Mouse (Mus musculus) stomach, embryonic 16.5 days (tissue): ENCODE results near the gene Gstm1. TPM values are rescaled to one million over a fixed set of nuclear protein-coding genes. Genes with fewer than 3 reads are reported as not detected.

Source experiments
- ATAC-seq: fragments of 200-750 bp; cut with Nextera tagmentation; 2 replicates; pipeline ENCODE4 v1.8.0; 2017; ENCODE audit warnings: moderate number of reproducible peaks, moderate TSS enrichment; ENCODE audit not compliant: insufficient read depth, low FRiP score
- H3K27ac ChIP-seq: fragments of 300-500 bp; sonication (generic); 2 replicates; pipeline ENCODE4 v1.5.1; 2014; ENCODE audit warnings: low read length
- H3K27me3 ChIP-seq: fragments of 300-500 bp; sonication (generic); 2 replicates; pipeline ENCODE4 v1.6.1; 2014; ENCODE audit warnings: low read length, control low read depth, mixed read lengths; ENCODE audit not compliant: control insufficient read depth, insufficient read depth
- H3K36me3 ChIP-seq: fragments of 300-500 bp; sonication (generic); 2 replicates; pipeline ENCODE4 v1.6.1; 2014; ENCODE audit warnings: low read length; ENCODE audit not compliant: control insufficient read depth, insufficient read depth
- H3K4me1 ChIP-seq: fragments of 300-500 bp; sonication (generic); 2 replicates; pipeline ENCODE4 v1.6.1; 2014; ENCODE audit warnings: low read length, control low read depth, mixed read lengths; ENCODE audit not compliant: control insufficient read depth, insufficient read depth
- H3K4me2 ChIP-seq: fragments of 300-500 bp; sonication (generic); 2 replicates; pipeline ENCODE4 v1.6.1; 2014; ENCODE audit warnings: low read depth, low read length, mixed read lengths
- H3K4me3 ChIP-seq: fragments of 300-500 bp; sonication (generic); replicated peaks from 2 replicates; pipeline ENCODE4 v1.5.1; 2014; ENCODE audit warnings: mild to moderate bottlenecking, low read length
- H3K9ac ChIP-seq: fragments of 300-500 bp; sonication (generic); 2 replicates; pipeline ENCODE4 v1.6.1; 2014; ENCODE audit warnings: low read length
- H3K9me3 ChIP-seq: fragments of 300-500 bp; sonication (generic); replicated peaks from 2 replicates; pipeline ENCODE4 v1.6.1; 2016; ENCODE audit warnings: low read length, control low read depth; ENCODE audit not compliant: control insufficient read depth
- WGBS: fragments of 180-500 bp; shearing (Covaris S2); extraction: QIAGEN DNeasy Blood & Tissue Kit; methylation state at CpG from one replicate; pipeline ENCODE4 v1.1.7; 2014; 5-methylcytosine and 5-hydroxymethylcytosine counted together
- polyA plus RNA-seq: library from polyadenylated mRNA; unstranded; fragments of >200 nt; fragmentation: Nextera tagmentation; extraction: Ambion mirVana; gene quantifications from 2 replicates; pipeline ENCODE4 v1.2.1, GENCODE M21; 2015

Gene Gstm1
- 513 and 679 TPM in 2 replicates for polyA plus RNA-seq

DNA sequence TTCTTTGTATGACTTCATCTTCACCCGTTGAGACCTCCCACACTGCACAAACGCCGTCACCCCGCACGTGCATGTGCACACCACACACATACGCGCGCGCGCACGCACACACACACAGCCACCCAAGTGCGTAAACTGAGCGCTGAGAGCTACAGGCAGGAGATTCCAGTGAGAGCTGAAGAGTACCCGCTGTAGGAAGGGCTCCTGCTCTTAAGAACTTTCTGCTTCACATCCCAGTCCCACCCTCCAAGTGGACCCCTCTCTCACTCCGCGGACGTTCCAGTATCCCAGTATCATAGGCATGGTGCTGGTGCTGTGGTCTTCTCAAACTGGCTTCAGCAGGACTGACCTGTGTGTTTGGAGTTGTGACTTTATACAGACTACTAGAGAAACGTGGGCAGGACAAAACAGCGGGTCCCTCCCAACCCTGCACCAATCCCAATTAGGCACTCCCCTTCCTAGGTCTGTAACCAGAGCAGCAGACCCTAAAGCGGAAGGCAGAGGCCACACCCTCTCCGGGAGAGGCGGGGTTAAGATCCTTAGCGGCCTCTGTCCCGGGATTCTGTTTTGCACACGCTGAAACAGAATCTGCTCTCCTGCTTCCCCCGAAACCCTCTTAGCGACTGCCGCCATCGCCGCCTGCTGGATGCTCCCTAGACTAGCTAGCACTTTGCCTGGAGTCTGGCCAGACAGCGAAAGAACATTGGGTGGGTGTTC is at the start of gene Gstm1:
Gstm1 (minus strand) TSS at position 501 of the 717 bp plus-strand sequence.
- under 1% methylated on average over 31 of the region's 31 CpGs for WGBS
- Histone ChIP-seq H3K4me2 (peak within 1 kb of the TSS; percentile 67), H3K4me3 (peak within 1 kb of the TSS; percentile 53), H3K4me1 (peaks cover 20% of the 10 kb centered on the region), H3K27me3 (no peaks in the 10 kb centered on the region), H3K27ac (peak within 1 kb of the TSS; percentile 93), H3K9me3 (no peaks in the 10 kb centered on the region), H3K9ac (peak within 1 kb of the TSS; percentile 70), H3K36me3 (no peaks in the 10 kb centered on the region)
- peak; percentile 98 for ATAC-seq

DNA sequence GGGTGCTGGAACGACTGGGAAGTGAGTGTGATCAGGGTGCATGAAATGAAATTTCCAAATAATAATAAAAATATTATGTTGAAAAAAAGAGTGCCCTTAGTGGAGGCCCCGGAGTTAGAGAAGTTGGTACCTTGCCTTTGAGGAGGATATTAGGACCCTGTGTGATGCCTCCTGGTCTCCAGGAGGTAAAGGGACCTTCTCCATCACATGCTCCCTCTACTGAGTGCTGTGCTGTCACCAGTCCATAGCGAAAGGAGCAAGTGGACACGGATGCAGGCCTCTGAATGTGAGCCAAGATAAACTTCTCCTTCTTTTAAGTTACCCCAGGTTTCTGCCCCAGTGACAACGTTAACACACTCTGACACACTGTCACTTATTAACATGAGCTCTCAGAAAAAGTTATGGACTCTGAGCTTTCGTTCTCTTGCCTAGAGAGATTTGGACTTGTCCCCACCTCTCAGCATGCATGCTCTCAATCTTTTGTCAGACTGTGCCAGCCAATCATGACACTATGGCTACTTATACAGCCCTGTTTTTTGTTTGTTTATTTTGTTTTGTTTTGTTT is 49.7 kb upstream of the Gstm1 start:
- no peak overlapping the region for H3K27ac ChIP-seq
- no peak overlapping the region for H3K4me2 ChIP-seq
- no peaks in the 10 kb centered on the region for H3K27me3 ChIP-seq
- no peak overlapping the region for H3K4me3 ChIP-seq
- H3K36me3 ChIP-seq: no peaks in the 10 kb centered on the region
- peaks cover 7% of the 10 kb centered on the region for H3K4me1 ChIP-seq
- 59% methylated on average over 6 of the region's 6 CpGs for WGBS
- H3K9me3 ChIP-seq: no peaks in the 10 kb centered on the region
- H3K9ac ChIP-seq: no peak overlapping the region
- peak; percentile 23; the same call in 1 of the 2 replicates for ATAC-seq

DNA sequence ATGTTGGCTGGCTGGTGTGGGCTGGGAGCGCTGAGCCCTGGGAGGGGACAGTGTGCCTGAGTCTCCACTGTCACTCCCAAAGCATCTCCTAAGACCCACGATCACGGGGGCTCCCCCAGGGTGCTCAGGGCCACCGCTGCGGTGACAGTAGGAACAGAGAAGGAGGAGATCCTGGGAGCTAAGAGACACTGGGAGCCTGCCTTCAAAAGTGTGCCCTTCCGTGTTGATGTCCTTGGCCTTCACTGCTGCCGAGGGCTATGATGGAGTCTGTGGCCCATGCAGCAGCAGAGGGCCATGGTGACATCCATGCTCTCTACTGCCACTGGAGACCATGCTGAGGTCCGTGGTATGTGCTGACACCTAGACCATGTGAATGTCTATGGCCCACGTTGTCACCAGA is 47.8 kb upstream of the Gstm1 start:
- Histone ChIP-seq H3K9ac (no peak overlapping the region), H3K4me2 (no peak overlapping the region), H3K27me3 (no peaks in the 10 kb centered on the region), H3K27ac (no peak overlapping the region), H3K36me3 (no peaks in the 10 kb centered on the region), H3K4me3 (no peak overlapping the region), H3K9me3 (no peaks in the 10 kb centered on the region), H3K4me1 (peaks cover 7% of the 10 kb centered on the region)
- no peak for ATAC-seq
- WGBS: 80% methylated on average over 9 of the region's 9 CpGs

DNA sequence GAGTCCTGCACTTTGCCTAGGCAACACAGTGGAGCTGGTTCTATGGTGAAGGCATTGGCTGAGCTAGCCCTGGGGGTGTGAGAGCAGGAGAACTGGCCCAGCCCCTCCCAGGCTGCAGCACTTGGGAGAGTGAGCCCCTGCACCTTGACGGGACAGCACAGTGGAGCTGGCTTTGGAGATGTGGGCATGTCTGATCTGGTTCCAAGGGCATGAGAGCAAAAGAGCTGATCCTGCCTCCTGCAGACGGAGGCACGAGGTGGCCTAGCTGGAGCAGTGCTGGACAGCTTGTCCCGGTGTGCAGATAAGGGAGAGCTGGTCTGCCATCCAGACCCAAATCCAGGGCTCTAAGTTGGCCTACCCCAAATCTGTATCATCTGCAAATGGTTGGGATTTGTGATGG is 46.9 kb upstream of the Gstm1 start:
- Histone ChIP-seq H3K4me2 (no peak overlapping the region), H3K27me3 (no peaks in the 10 kb centered on the region), H3K9me3 (no peaks in the 10 kb centered on the region), H3K4me3 (no peak overlapping the region), H3K36me3 (no peaks in the 10 kb centered on the region), H3K9ac (no peak overlapping the region), H3K27ac (no peak overlapping the region), H3K4me1 (peaks cover 6% of the 10 kb centered on the region)
- no peak; the same call in 1 of the 2 replicates for ATAC-seq
- 61% methylated on average over 4 of the region's 4 CpGs for WGBS

DNA sequence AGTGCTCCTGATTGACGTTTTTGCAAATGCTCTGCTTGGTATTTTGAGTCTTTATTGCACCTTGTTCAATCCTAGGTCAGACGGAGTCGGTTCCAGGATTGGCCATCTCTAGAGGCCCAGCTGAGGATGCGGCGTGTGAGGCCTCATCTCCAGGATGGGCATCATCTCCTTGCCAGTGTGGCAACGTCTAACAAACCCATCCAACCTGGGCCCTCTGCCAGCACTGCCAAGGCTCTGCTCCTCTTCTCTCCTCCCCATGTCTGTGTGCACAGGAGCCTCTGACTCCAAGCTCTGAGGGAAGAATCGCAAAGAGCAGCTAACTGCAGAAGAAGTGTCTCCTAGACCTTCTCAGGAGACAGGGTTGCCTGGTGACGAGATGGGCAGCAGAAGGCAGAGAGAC is 44.9 kb upstream of the Gstm1 start:
- Histone ChIP-seq H3K4me3 (no peak overlapping the region), H3K9ac (no peak overlapping the region), H3K9me3 (no peaks in the 10 kb centered on the region), H3K4me2 (no peak overlapping the region), H3K27me3 (no peaks in the 10 kb centered on the region), H3K27ac (no peak overlapping the region), H3K36me3 (no peaks in the 10 kb centered on the region), H3K4me1 (no peaks in the 10 kb centered on the region)
- WGBS: 76% methylated on average over 8 of the region's 8 CpGs
- no peak for ATAC-seq

DNA sequence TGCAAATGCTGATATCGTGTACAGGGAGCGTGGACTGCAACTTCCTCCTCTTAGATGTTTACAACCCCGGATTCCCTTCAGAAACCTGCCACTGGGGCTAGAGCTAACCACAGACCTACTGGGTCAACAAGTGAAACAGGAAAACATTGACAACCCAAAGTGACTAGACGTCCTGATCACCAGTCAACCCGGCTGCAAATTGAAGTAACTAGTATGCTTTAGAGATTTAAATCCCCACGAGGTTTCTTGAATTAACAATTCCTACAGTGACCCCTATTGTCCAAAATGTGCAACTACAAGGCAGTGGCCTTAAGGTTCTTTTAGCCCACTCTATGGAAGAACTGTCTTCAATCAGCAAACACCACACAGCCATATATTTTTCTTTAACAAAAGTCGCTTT is 43.6 kb upstream of the Gstm1 start:
- H3K27ac ChIP-seq: no peak overlapping the region
- no peaks in the 10 kb centered on the region for H3K36me3 ChIP-seq
- H3K4me2 ChIP-seq: peak overlapping the region; percentile 35
- no peaks in the 10 kb centered on the region for H3K9me3 ChIP-seq
- H3K9ac ChIP-seq: 0 out of 2 replicates have a peak overlapping the region, but pooled peaks have one; percentile 31
- 15% methylated on average over 7 of the region's 7 CpGs for WGBS
- H3K4me1 ChIP-seq: no peaks in the 10 kb centered on the region
- no peak overlapping the region for H3K4me3 ChIP-seq
- H3K27me3 ChIP-seq: no peaks in the 10 kb centered on the region
- 0 out of 2 replicates have a peak, but pooled peaks have one; percentile 18 for ATAC-seq

DNA sequence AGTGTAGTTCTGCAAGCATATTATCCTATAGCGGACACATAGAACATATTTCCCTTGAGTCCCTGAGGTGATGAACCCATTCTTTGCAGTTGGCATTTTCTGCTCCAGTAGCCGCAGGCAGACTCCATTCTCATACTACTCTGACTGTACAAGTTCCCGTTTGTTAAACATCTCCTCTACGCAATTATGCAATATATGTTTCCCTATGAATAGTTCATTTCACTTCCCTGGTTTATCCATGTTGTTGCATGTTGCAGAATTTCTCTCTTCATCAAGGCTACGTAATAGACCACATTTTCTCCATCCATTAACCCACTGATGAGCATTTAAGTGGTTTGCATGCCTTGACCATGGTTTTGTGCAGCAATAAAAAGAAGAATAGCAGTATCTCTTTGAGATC is 32.7 kb upstream of the Gstm1 start:
- 88% methylated on average over 5 of the region's 5 CpGs for WGBS
- ATAC-seq: no peak
- H3K27me3 ChIP-seq: no peaks in the 10 kb centered on the region
- H3K4me3 ChIP-seq: no peak overlapping the region
- H3K4me1 ChIP-seq: no peaks in the 10 kb centered on the region
- no peaks in the 10 kb centered on the region for H3K36me3 ChIP-seq
- H3K4me2 ChIP-seq: no peak overlapping the region
- no peak overlapping the region for H3K9ac ChIP-seq
- H3K9me3 ChIP-seq: no peaks in the 10 kb centered on the region
- no peak overlapping the region for H3K27ac ChIP-seq

DNA sequence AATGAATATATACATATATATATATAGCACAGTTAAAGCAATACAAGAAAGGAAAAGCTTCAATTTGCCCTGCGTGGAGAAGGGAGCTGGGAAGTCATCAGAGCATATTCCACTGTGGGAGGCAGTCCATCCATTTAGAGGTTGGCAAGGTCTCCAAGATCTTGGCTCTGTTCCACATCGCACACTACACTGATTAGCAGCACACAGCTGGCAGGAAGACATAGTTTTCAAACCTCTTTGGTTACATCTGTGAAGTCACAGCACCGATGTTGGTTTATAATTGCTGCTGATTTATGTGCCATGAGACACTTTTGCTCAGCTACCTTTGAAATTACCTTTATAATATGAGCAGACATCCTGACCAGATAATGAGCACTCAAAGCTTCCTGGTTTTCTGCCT is 30.5 kb upstream of the Gstm1 start:
- Histone ChIP-seq H3K4me1 (peaks cover 10% of the 10 kb centered on the region; the same call in 1 of the 2 replicates), H3K4me2 (no peak overlapping the region)

DNA sequence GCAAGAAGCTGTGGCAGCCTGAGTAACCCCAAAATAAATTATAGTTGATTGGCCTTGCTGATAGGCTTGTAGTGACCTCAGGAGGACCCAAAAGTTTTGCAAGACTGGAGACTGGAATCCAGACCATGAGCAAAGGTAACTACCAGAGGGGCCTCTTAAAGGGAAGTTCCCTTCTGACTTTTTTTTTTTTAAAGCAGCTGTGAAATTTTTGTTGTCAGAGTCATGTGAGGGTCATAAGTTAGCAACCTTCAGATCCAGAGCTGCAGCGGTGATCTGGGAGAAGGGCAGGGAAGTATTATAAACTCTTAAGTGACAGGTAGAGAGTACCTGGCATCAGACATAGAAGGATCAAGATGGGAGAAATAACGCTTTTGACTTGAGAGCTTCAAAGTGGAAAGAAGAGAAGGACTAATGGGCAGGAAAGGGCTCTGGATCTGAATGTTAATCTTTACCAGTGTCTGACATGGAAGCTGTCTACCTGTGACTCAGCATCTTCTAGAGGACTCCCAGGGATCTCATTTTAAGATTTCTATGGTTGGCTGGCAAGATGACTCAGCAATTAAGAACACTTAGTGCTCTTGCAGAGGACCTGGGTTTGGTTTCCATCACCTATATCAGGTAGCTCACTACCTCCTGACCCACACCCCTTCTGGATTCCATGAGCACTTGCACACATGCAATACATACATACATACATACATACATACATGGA is 29.3 kb upstream of the Gstm1 start:
- Histone ChIP-seq H3K4me2 (no peak overlapping the region), H3K27me3 (no peaks in the 10 kb centered on the region), H3K9ac (no peak overlapping the region), H3K4me3 (no peak overlapping the region), H3K4me1 (peaks cover 10% of the 10 kb centered on the region; the same call in 1 of the 2 replicates), H3K36me3 (no peaks in the 10 kb centered on the region), H3K9me3 (no peaks in the 10 kb centered on the region), H3K27ac (no peak overlapping the region)
- ATAC-seq: no peak
- WGBS: 77% methylated on average over 2 of the region's 2 CpGs

More for the DNA sequence above, 30.5 kb upstream of the Gstm1 start:
- no peak for ATAC-seq
- WGBS: 53% methylated on average over 3 of the region's 3 CpGs
- Histone ChIP-seq H3K27me3 (no peaks in the 10 kb centered on the region), H3K9me3 (no peaks in the 10 kb centered on the region), H3K4me3 (no peak overlapping the region), H3K9ac (no peak overlapping the region), H3K36me3 (no peaks in the 10 kb centered on the region), H3K27ac (no peak overlapping the region)
